In the genomic region with DNA sequence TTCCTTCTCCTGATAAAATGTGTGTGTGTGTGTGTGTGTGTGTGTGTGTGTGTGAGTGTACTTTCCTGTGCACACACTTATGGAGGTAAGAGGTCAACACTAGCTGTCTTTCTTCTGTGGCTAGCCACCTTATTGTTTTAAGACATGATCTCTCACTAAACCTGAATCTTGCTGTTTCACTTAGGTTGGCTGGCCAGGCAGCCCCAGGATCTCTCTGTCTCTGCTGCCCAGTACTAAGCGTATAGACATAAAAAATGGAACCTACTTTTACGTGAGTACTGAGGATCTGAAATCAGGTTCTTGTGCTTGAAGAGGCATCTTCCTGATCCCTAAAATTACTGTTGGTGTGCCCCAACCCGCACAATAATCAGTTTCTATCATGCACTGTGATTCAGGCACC, we compare ENCODE assay signal across 21 mouse cellular contexts.
"Had no signal": no experiment of that assay in that cellular context is flagged by ENCODE, and none has a peak within 500 bp of the region (broad histone marks: within the 10 kb centered on the region; RNA-seq: fewer than 3 reads in every experiment).

No protein-coding gene starts in this region.

- H3K4me1 ChIP-seq: megakaryocyte, embryonic 14.5 days; neural tube, embryonic 12.5 days; neural tube, embryonic 15.5 days had no signal

- H3K9ac ChIP-seq: liver, embryonic 14.5 days; lung, embryonic 15.5 days; neural tube, embryonic 12.5 days; neural tube, embryonic 15.5 days had no signal

- H3K36me3 ChIP-seq: lung, embryonic 15.5 days; midbrain, embryonic 10.5 days; neural tube, embryonic 12.5 days; neural tube, embryonic 15.5 days had no signal

- H3K9me3 ChIP-seq: lung, embryonic 15.5 days; midbrain, embryonic 10.5 days; neural tube, embryonic 12.5 days; neural tube, embryonic 15.5 days had no signal

- H3K27ac ChIP-seq: left cerebral cortex, adult 2 months; liver, embryonic 14.5 days; lung, embryonic 15.5 days; midbrain, embryonic 10.5 days; neural tube, embryonic 12.5 days; neural tube, embryonic 15.5 days; stomach, postnatal 0 days had no signal

- DNase-seq: kidney, adult 9 months; kidney, postnatal 14 days; kidney, postnatal 4 days; lung, adult 18-20 months; lung, postnatal 10 days; lung, postnatal 36 days; midbrain, embryonic 14.5 days; right cerebral cortex, adult 18-20 months; right cerebral cortex, postnatal 14 days; right cerebral cortex, postnatal 4 days; thymus, adult 2 months; thymus, postnatal 14 days; thymus, postnatal 4 days had no signal

- H3K4me2 ChIP-seq: lung, embryonic 15.5 days; neural tube, embryonic 12.5 days; neural tube, embryonic 15.5 days had no signal

- H3K4me3 ChIP-seq: left cerebral cortex, adult 2 months; lung, embryonic 15.5 days; megakaryocyte, embryonic 14.5 days; midbrain, embryonic 10.5 days; neural tube, embryonic 12.5 days; neural tube, embryonic 15.5 days had no signal

- H3K27me3 ChIP-seq: lung, embryonic 15.5 days; neural tube, embryonic 12.5 days; neural tube, embryonic 15.5 days had no signal
